9 mouse cellular contexts compared by ENCODE assay signal in the genomic region with DNA sequence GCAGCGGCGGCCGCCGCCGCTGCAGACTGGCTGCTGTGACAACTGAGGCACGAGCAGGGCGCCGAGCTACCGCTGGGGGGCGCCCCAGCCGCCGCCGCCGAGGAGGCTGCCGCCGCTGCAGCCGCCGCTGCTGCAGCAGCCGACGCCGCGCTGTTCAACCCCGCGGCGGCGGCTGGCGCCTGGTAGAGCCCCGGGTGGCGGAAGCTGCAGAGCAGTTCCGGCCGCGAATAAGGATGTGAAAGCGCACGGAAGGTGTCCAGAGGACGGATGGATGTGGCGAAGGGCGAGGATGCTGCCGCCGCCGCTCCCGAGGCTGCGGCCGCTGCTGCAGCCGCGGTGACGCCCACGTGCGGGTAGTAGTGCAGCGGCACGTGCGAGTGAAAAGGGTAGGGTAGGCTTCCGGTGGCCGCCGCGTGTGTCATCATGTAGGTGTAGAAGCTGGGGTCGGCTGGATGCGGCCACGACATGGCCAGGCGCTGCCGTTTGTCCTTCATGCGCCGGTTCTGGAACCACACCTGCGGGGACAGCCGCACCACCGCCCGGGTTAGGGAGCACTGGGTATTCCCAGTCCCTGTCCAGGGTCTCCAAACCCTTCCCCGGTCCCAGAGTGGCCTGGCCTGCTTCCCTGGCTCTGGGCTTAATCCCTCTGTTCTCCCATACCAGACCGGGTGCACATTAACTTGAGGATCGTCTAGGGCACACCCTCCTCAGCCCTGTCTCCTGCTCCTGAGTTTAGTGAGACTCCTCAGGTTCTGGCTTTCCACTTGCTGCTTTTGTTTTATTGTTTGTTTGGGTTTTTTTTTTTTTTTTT. TPM values are rescaled to one million over a fixed set of nuclear protein-coding genes. Genes with fewer than 3 reads are reported as not detected.
DNase-seq lines count a peak whose midpoint lies in the region; ATAC-seq and TF ChIP-seq lines count a peak whose summit lies in the region.
"Had no signal": no experiment of that assay in that cellular context is flagged by ENCODE, and none has a peak within 500 bp of the region (broad histone marks: within the 10 kb centered on the region; RNA-seq: fewer than 3 reads in every experiment).

No protein-coding gene starts in this region.

- H3K36me3 ChIP-seq in ES-Bruce4 (ENCODE audit: control insufficient read depth, insufficient read depth, low read length, poor library complexity, severe bottlenecking), result no peaks in the 10 kb centered on the region
- H3K36me3 ChIP-seq in forebrain, postnatal 0 days (ENCODE audit: insufficient read depth), result no peaks in the 10 kb centered on the region
- no peaks in the 10 kb centered on the region for H3K36me3 ChIP-seq in liver, embryonic 12.5 days

- peak overlapping the region; percentile 8; the same call in 1 of the 2 replicates for H3K9ac ChIP-seq in ES-Bruce4 (ENCODE audit: low read depth, poor library complexity, severe bottlenecking)
- H3K9ac ChIP-seq in forebrain, postnatal 0 days, result no peak overlapping the region
- H3K9ac ChIP-seq in liver, embryonic 12.5 days, result no peak overlapping the region

- no peaks in the 10 kb centered on the region for H3K9me3 ChIP-seq in ES-Bruce4 (replicated peaks; ENCODE audit: control insufficient read depth, insufficient read depth, low read length, poor library complexity, severe bottlenecking)
- H3K9me3 ChIP-seq in forebrain, postnatal 0 days (ENCODE audit: low read length), result no peaks in the 10 kb centered on the region
- H3K9me3 ChIP-seq in liver, embryonic 12.5 days (replicated peaks), result no peaks in the 10 kb centered on the region

- WGBS in forebrain, postnatal 0 days, result 4% methylated on average over 64 of the region's 69 CpGs
- WGBS in liver, embryonic 12.5 days (ENCODE audit: insufficient replicate concordance), result 2% methylated on average over 65 of the region's 69 CpGs

- TF ChIP-seq POLR2A in ES-Bruce4 (IDR thresholded peaks at IDR 0.05; ENCODE audit: insufficient read depth, low read length), result no peak

- H3K4me1 ChIP-seq in ES-Bruce4 (ENCODE audit: control insufficient read depth, insufficient read depth, low read length), result no peaks in the 10 kb centered on the region
- H3K4me1 ChIP-seq in forebrain, postnatal 0 days (ENCODE audit: insufficient read depth), result no peaks in the 10 kb centered on the region
- peaks cover 13% of the 10 kb centered on the region for H3K4me1 ChIP-seq in liver, embryonic 12.5 days

- no peak for TF ChIP-seq EP300 in ES-Bruce4 (IDR thresholded peaks at IDR 0.05; ENCODE audit: insufficient read depth, low read depth, low read length)

- peak overlapping the region; percentile 64 for H3K4me3 ChIP-seq in ES-Bruce4 (ENCODE audit: low read depth, low read length)
- peak overlapping the region; percentile 21 for H3K4me3 ChIP-seq in forebrain, postnatal 0 days (ENCODE audit: low read depth, low read length)
- H3K4me3 ChIP-seq in liver, embryonic 12.5 days, result peak overlapping the region; percentile 36

- ATAC-seq in forebrain, postnatal 0 days, result peak; percentile 63
- ATAC-seq in liver, embryonic 12.5 days, result no peak
- no peak for ATAC-seq in frontal cortex, adult (ENCODE audit: low TSS enrichment)

- DNase-seq in heart, adult 11 months, result peak; percentile 84
- no peak for DNase-seq in heart, postnatal 4 days
- peak; percentile 52 for DNase-seq in forebrain, postnatal 0 days
- peak; percentile 58 for DNase-seq in retina, postnatal 1 day
- DNase-seq in cerebellum, adult 11-12 months, result no peak

- peak overlapping the region; percentile 37 for H3K4me2 ChIP-seq in forebrain, postnatal 0 days (ENCODE audit: low read depth)
- H3K4me2 ChIP-seq in liver, embryonic 12.5 days, result peak overlapping the region; percentile 55

- peaks cover 50% of the 10 kb centered on the region for H3K27me3 ChIP-seq in ES-Bruce4 (ENCODE audit: control insufficient read depth, insufficient read depth, low read length, poor library complexity, severe bottlenecking)
- H3K27me3 ChIP-seq in forebrain, postnatal 0 days (ENCODE audit: insufficient read depth, low read length), result peaks cover 61% of the 10 kb centered on the region
- H3K27me3 ChIP-seq in liver, embryonic 12.5 days (replicated peaks), result peaks cover 90% of the 10 kb centered on the region

- peak; percentile 12 for TF ChIP-seq CTCF in ES-Bruce4 (IDR thresholded peaks at IDR 0.05; ENCODE audit: low read depth, low read length)
- TF ChIP-seq CTCF in forebrain, postnatal 0 days (IDR thresholded peaks at IDR 0.05; ENCODE audit: low read depth), result no peak

- no peak overlapping the region for H3K27ac ChIP-seq in ES-Bruce4 (ENCODE audit: insufficient read depth, low read length)
- no peak overlapping the region for H3K27ac ChIP-seq in forebrain, postnatal 0 days (ENCODE audit: low read depth, low read length)
- no peak overlapping the region for H3K27ac ChIP-seq in liver, embryonic 12.5 days

RNA-seq across cellular contexts. Expression of a gene that starts 3.3 kb away (rescaled TPM):
- total RNA-seq in heart, postnatal 4 days (2021), result not detected
- not detected in 2 replicates for polyA plus RNA-seq in ES-Bruce4 (2011; ENCODE audit: insufficient read depth, insufficient read length, low read depth, missing spikeins)
- total RNA-seq in forebrain, postnatal 0 days (2014; rRNA removed), result not detected in 2 replicates
- polyA plus RNA-seq in forebrain, postnatal 0 days (2015; fragmentation: Nextera tagmentation; extraction: Ambion mirVana), result not detected in 2 replicates
- polyA plus RNA-seq in liver, embryonic 12.5 days (2016; fragmentation: Nextera tagmentation; extraction: Ambion mirVana), result not detected in 2 replicates
- polyA plus RNA-seq: gonadal fat pad, adult 2 months had no signal

RNA-seq across cellular contexts. Expression of a gene that starts 12.1 kb away (rescaled TPM):
- total RNA-seq in heart, postnatal 4 days (2021), result not detected
- not detected in 2 replicates for polyA plus RNA-seq in ES-Bruce4 (2011; ENCODE audit: insufficient read depth, insufficient read length, low read depth, missing spikeins)
- total RNA-seq in forebrain, postnatal 0 days (2014; rRNA removed), result not detected in 2 replicates
- not detected in 2 replicates for polyA plus RNA-seq in forebrain, postnatal 0 days (2015; fragmentation: Nextera tagmentation; extraction: Ambion mirVana)
- polyA plus RNA-seq in liver, embryonic 12.5 days (2016; fragmentation: Nextera tagmentation; extraction: Ambion mirVana), result 0.10 TPM in 1 of 2 replicates, not detected in the other

RNA-seq across cellular contexts. Expression of a gene that starts 18.8 kb away (rescaled TPM):
- not detected for total RNA-seq in heart, postnatal 4 days (2021)
- not detected in 2 replicates for polyA plus RNA-seq in ES-Bruce4 (2011; ENCODE audit: insufficient read depth, insufficient read length, low read depth, missing spikeins)
- not detected in 2 replicates for total RNA-seq in forebrain, postnatal 0 days (2014; rRNA removed)
- not detected in 2 replicates for polyA plus RNA-seq in forebrain, postnatal 0 days (2015; fragmentation: Nextera tagmentation; extraction: Ambion mirVana)
- not detected in 2 replicates for polyA plus RNA-seq in liver, embryonic 12.5 days (2016; fragmentation: Nextera tagmentation; extraction: Ambion mirVana)

RNA-seq across cellular contexts. Expression of a gene that starts 23.3 kb away (rescaled TPM):
- not detected for total RNA-seq in heart, postnatal 4 days (2021)
- not detected in 2 replicates for polyA plus RNA-seq in ES-Bruce4 (2011; ENCODE audit: insufficient read depth, insufficient read length, low read depth, missing spikeins)
- not detected in 2 replicates for total RNA-seq in forebrain, postnatal 0 days (2014; rRNA removed)
- polyA plus RNA-seq in forebrain, postnatal 0 days (2015; fragmentation: Nextera tagmentation; extraction: Ambion mirVana), result not detected in 2 replicates
- not detected in 2 replicates for polyA plus RNA-seq in liver, embryonic 12.5 days (2016; fragmentation: Nextera tagmentation; extraction: Ambion mirVana)

RNA-seq across cellular contexts. Expression of a gene that starts 35.7 kb away (rescaled TPM):
- total RNA-seq in heart, postnatal 4 days (2021), result not detected
- not detected in 2 replicates for polyA plus RNA-seq in ES-Bruce4 (2011; ENCODE audit: insufficient read depth, insufficient read length, low read depth, missing spikeins)
- total RNA-seq in forebrain, postnatal 0 days (2014; rRNA removed), result not detected in 2 replicates
- polyA plus RNA-seq in forebrain, postnatal 0 days (2015; fragmentation: Nextera tagmentation; extraction: Ambion mirVana), result not detected in 2 replicates
- not detected in 2 replicates for polyA plus RNA-seq in liver, embryonic 12.5 days (2016; fragmentation: Nextera tagmentation; extraction: Ambion mirVana)

Comparison
In these comparisons a context has a peak if more than half of its experiments do, and no peak if none do; other contexts are left out.
1. DNase-seq: peak in heart, adult 11 months (single experiment), forebrain, postnatal 0 days (single experiment) and retina, postnatal 1 day (single experiment); none in heart, postnatal 4 days (single experiment) and cerebellum, adult 11-12 months (single experiment).
2. Peak in every context shown above with its lines, with median percentiles within 50 percentile points of each other: H3K4me3 ChIP-seq.